Mouse (Mus musculus): ENCODE results near the gene Flrt1.

- TF ChIP-seq POLR2A (IDR thresholded peaks at IDR 0.05; ENCODE audit: borderline replicate concordance, low read depth, low read length) (no peak), CTCF (IDR thresholded peaks at IDR 0.05; ENCODE audit: low read depth, low read length) (no peak)
Observed at GRCm38 (mm10) chr19:7078271-7078670, 27.3 kb downstream of the Flrt1 start.

Data from bone marrow macrophage, adult 2 months (primary cell).